Mouse (Mus musculus): Measurements from ENCODE around the gene Gng12. TPM values are rescaled to one million over a fixed set of nuclear protein-coding genes. Genes with fewer than 3 reads are reported as not detected.
A peak's percentile ranks its signal among the peaks of the same experiment; 100 is the strongest.

The Gng12 gene
- polyA plus RNA-seq, 1 experiment from 2014 or later, result 31.2 TPM

- Histone ChIP-seq H3K27me3 (no peaks in the 10 kb centered on the region), H3K4me3 (replicated peaks) (no peak overlapping the region), H3K36me3 (replicated peaks) (no peaks in the 10 kb centered on the region), H3K9me3 (replicated peaks) (no peaks in the 10 kb centered on the region), H3K4me2 (no peak overlapping the region), H3K9ac (no peak overlapping the region), H3K4me1 (replicated peaks) (peaks cover 10% of the 10 kb centered on the region; the same call in 1 of the 2 replicates), H3K27ac (replicated peaks) (no peak overlapping the region)
- ATAC-seq (ENCODE audit: insufficient read depth), result no peak
- WGBS (ENCODE audit: insufficient replicate concordance), result 73% methylated on average over 4 of the region's 4 CpGs
Measured at GRCm38 (mm10) chr6:66920786-66921185, 24.6 kb downstream of the Gng12 start.

- Histone ChIP-seq H3K4me2 (no peak overlapping the region), H3K9me3 (replicated peaks) (no peaks in the 10 kb centered on the region), H3K4me1 (replicated peaks) (peaks cover 10% of the 10 kb centered on the region; the same call in 1 of the 2 replicates), H3K9ac (no peak overlapping the region), H3K4me3 (replicated peaks) (no peak overlapping the region), H3K27ac (replicated peaks) (no peak overlapping the region), H3K36me3 (replicated peaks) (no peaks in the 10 kb centered on the region), H3K27me3 (no peaks in the 10 kb centered on the region)
- WGBS (ENCODE audit: insufficient replicate concordance), result 63% methylated on average over 4 of the region's 4 CpGs
- ATAC-seq (ENCODE audit: insufficient read depth), result no peak
Measured at GRCm38 (mm10) chr6:66921755-66922154, 25.6 kb downstream of the Gng12 start.

GRCm38 (mm10) chr6:66922501-66922900 is 26.3 kb downstream of the Gng12 start:
- ATAC-seq (ENCODE audit: insufficient read depth), result no peak

GRCm38 (mm10) chr6:66923851-66924250 is 27.7 kb downstream of the Gng12 start:
- no peak overlapping the region for H3K4me3 ChIP-seq (replicated peaks)
- H3K27ac ChIP-seq (replicated peaks), result no peak overlapping the region
- 67% methylated on average over 4 of the region's 4 CpGs for WGBS (ENCODE audit: insufficient replicate concordance)
- H3K9ac ChIP-seq, result no peak overlapping the region
- H3K27me3 ChIP-seq, result no peaks in the 10 kb centered on the region
- H3K4me1 ChIP-seq (replicated peaks), result peaks cover 10% of the 10 kb centered on the region; the same call in 1 of the 2 replicates
- ATAC-seq (ENCODE audit: insufficient read depth), result no peak
- H3K36me3 ChIP-seq (replicated peaks), result no peaks in the 10 kb centered on the region
- no peak overlapping the region for H3K4me2 ChIP-seq
- no peaks in the 10 kb centered on the region for H3K9me3 ChIP-seq (replicated peaks)

More at GRCm38 (mm10) chr6:66922501-66922900, 26.3 kb downstream of the Gng12 start:
- Histone ChIP-seq H3K4me1 (replicated peaks) (peaks cover 10% of the 10 kb centered on the region; the same call in 1 of the 2 replicates), H3K36me3 (replicated peaks) (no peaks in the 10 kb centered on the region), H3K4me2 (no peak overlapping the region), H3K27ac (replicated peaks) (no peak overlapping the region), H3K4me3 (replicated peaks) (no peak overlapping the region), H3K9me3 (replicated peaks) (no peaks in the 10 kb centered on the region), H3K27me3 (no peaks in the 10 kb centered on the region), H3K9ac (no peak overlapping the region)
- 74% methylated on average over 7 of the region's 7 CpGs for WGBS (ENCODE audit: insufficient replicate concordance)

GRCm38 (mm10) chr6:66924315-66924965 is 28.2 kb downstream of the Gng12 start:
- Histone ChIP-seq H3K4me1 (replicated peaks) (peaks cover 11% of the 10 kb centered on the region), H3K9ac (no peak overlapping the region), H3K9me3 (replicated peaks) (no peaks in the 10 kb centered on the region), H3K4me3 (replicated peaks) (no peak overlapping the region), H3K27me3 (no peaks in the 10 kb centered on the region), H3K27ac (replicated peaks) (no peak overlapping the region), H3K36me3 (replicated peaks) (no peaks in the 10 kb centered on the region), H3K4me2 (no peak overlapping the region)
- WGBS (ENCODE audit: insufficient replicate concordance), result 66% methylated on average over 7 of the region's 7 CpGs
- no peak for ATAC-seq (ENCODE audit: insufficient read depth)

GRCm38 (mm10) chr6:66926269-66926668 is 30.1 kb downstream of the Gng12 start:
- H3K36me3 ChIP-seq (replicated peaks), result no peaks in the 10 kb centered on the region
- no peak overlapping the region for H3K4me2 ChIP-seq
- ATAC-seq (ENCODE audit: insufficient read depth), result no peak
- no peaks in the 10 kb centered on the region for H3K27me3 ChIP-seq
- no peaks in the 10 kb centered on the region for H3K9me3 ChIP-seq (replicated peaks)
- peaks cover 15% of the 10 kb centered on the region for H3K4me1 ChIP-seq (replicated peaks)
- H3K27ac ChIP-seq (replicated peaks), result no peak overlapping the region
- WGBS (ENCODE audit: insufficient replicate concordance), result 42% methylated on average over 4 of the region's 4 CpGs
- H3K9ac ChIP-seq, result no peak overlapping the region
- H3K4me3 ChIP-seq (replicated peaks), result no peak overlapping the region

- H3K4me1 ChIP-seq (replicated peaks), result peaks cover 8% of the 10 kb centered on the region
- no peak overlapping the region for H3K4me3 ChIP-seq (replicated peaks)
- no peak overlapping the region for H3K9ac ChIP-seq
- 0 out of 2 replicates have a peak overlapping the region, but pooled peaks have one; percentile 29 for H3K27ac ChIP-seq (replicated peaks)
- no peaks in the 10 kb centered on the region for H3K27me3 ChIP-seq
- no peaks in the 10 kb centered on the region for H3K9me3 ChIP-seq (replicated peaks)
- peak overlapping the region; percentile 23; the same call in 1 of the 2 replicates for H3K4me2 ChIP-seq
- no peaks in the 10 kb centered on the region for H3K36me3 ChIP-seq (replicated peaks)
- 26% methylated on average over 2 of the region's 2 CpGs for WGBS (ENCODE audit: insufficient replicate concordance)
- no peak for ATAC-seq (ENCODE audit: insufficient read depth)
Measured at GRCm38 (mm10) chr6:66928972-66929645, 32.9 kb downstream of the Gng12 start.

- no peak overlapping the region for H3K9ac ChIP-seq
- WGBS (ENCODE audit: insufficient replicate concordance), result 9% methylated on average over 7 of the region's 7 CpGs
- H3K4me3 ChIP-seq (replicated peaks), result no peak overlapping the region
- peak overlapping the region; percentile 23 for H3K4me2 ChIP-seq
- ATAC-seq (ENCODE audit: insufficient read depth), result no peak; the same call in 1 of the 2 replicates
- H3K36me3 ChIP-seq (replicated peaks), result no peaks in the 10 kb centered on the region
- peaks cover 8% of the 10 kb centered on the region for H3K4me1 ChIP-seq (replicated peaks)
- H3K27ac ChIP-seq (replicated peaks), result 0 out of 2 replicates have a peak overlapping the region, but pooled peaks have one; percentile 29
- no peaks in the 10 kb centered on the region for H3K27me3 ChIP-seq
- no peaks in the 10 kb centered on the region for H3K9me3 ChIP-seq (replicated peaks)
Measured at GRCm38 (mm10) chr6:66929694-66930093, 33.5 kb downstream of the Gng12 start.

GRCm38 (mm10) chr6:66932206-66932819 is 36.1 kb downstream of the Gng12 start:
- no peak overlapping the region for H3K9ac ChIP-seq
- no peaks in the 10 kb centered on the region for H3K9me3 ChIP-seq (replicated peaks)
- H3K27ac ChIP-seq (replicated peaks), result no peak overlapping the region
- H3K4me2 ChIP-seq, result no peak overlapping the region
- no peak overlapping the region for H3K4me3 ChIP-seq (replicated peaks)
- H3K27me3 ChIP-seq, result no peaks in the 10 kb centered on the region
- H3K36me3 ChIP-seq (replicated peaks), result no peaks in the 10 kb centered on the region
- 72% methylated on average over 4 of the region's 4 CpGs for WGBS (ENCODE audit: insufficient replicate concordance)
- no peak for ATAC-seq (ENCODE audit: insufficient read depth)
- H3K4me1 ChIP-seq (replicated peaks), result peaks cover 8% of the 10 kb centered on the region

- ATAC-seq (ENCODE audit: insufficient read depth), result no peak
- H3K9me3 ChIP-seq (replicated peaks), result no peaks in the 10 kb centered on the region
- H3K27ac ChIP-seq (replicated peaks), result no peak overlapping the region
- H3K36me3 ChIP-seq (replicated peaks), result no peaks in the 10 kb centered on the region
- H3K9ac ChIP-seq, result no peak overlapping the region
- H3K27me3 ChIP-seq, result no peaks in the 10 kb centered on the region
- no peak overlapping the region for H3K4me2 ChIP-seq
- 60% methylated on average over 7 of the region's 7 CpGs for WGBS (ENCODE audit: insufficient replicate concordance)
- no peak overlapping the region for H3K4me3 ChIP-seq (replicated peaks)
- peaks cover 39% of the 10 kb centered on the region for H3K4me1 ChIP-seq (replicated peaks)
Measured at GRCm38 (mm10) chr6:66940656-66941235, 44.5 kb downstream of the Gng12 start.

GRCm38 (mm10) chr6:66941792-66942191 is 45.6 kb downstream of the Gng12 start:
- peaks cover 41% of the 10 kb centered on the region for H3K4me1 ChIP-seq (replicated peaks)
- no peak overlapping the region for H3K4me3 ChIP-seq (replicated peaks)
- no peak overlapping the region for H3K4me2 ChIP-seq
- no peak overlapping the region for H3K27ac ChIP-seq (replicated peaks)
- H3K36me3 ChIP-seq (replicated peaks), result no peaks in the 10 kb centered on the region
- 29% methylated on average over 6 of the region's 6 CpGs for WGBS (ENCODE audit: insufficient replicate concordance)
- H3K27me3 ChIP-seq, result no peaks in the 10 kb centered on the region
- no peak overlapping the region for H3K9ac ChIP-seq
- ATAC-seq (ENCODE audit: insufficient read depth), result no peak
- H3K9me3 ChIP-seq (replicated peaks), result no peaks in the 10 kb centered on the region

Measured in liver, embryonic 15.5 days (tissue).